Mouse (Mus musculus) layer of hippocampus, postnatal 25 days (tissue): ENCODE data around the gene Eme2. TPM values are rescaled to one million over a fixed set of nuclear protein-coding genes. Genes with fewer than 3 reads are reported as not detected.

Experiments
- DNase-seq, 2 experiments: peaks; one replicate each; pipeline ENCODE4 v3.0.0; 2022; ENCODE audit warnings: mixed read lengths in 2 of 2, low spot score in 1 of 2; ENCODE audit errors: extremely low spot score in 1 of 2
- total RNA-seq, 2 experiments: library from RNA; stranded (reverse); gene quantifications; 2 replicates each; pipeline ENCODE4 v1.2.3; 2021

The Eme2 gene
- total RNA-seq, 2 experiments from 2014 or later, result 54.0 to 69.1 TPM

DNA sequence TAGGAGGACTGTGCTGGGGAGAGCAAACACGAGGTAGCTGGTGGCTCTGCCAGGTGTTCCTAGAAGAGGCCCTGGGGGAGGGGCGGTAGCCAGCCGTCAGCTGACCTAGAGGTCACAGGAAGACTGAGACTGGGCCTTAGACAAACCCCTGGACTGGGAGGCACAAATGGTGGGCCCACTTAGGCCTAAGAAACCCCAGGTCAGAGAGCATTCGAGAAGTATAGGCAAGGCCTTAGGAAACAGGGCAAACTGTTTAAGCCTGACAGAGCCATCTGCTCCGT lies 16.8 kb downstream of the Eme2 start:
- DNase-seq, result no peak

DNA sequence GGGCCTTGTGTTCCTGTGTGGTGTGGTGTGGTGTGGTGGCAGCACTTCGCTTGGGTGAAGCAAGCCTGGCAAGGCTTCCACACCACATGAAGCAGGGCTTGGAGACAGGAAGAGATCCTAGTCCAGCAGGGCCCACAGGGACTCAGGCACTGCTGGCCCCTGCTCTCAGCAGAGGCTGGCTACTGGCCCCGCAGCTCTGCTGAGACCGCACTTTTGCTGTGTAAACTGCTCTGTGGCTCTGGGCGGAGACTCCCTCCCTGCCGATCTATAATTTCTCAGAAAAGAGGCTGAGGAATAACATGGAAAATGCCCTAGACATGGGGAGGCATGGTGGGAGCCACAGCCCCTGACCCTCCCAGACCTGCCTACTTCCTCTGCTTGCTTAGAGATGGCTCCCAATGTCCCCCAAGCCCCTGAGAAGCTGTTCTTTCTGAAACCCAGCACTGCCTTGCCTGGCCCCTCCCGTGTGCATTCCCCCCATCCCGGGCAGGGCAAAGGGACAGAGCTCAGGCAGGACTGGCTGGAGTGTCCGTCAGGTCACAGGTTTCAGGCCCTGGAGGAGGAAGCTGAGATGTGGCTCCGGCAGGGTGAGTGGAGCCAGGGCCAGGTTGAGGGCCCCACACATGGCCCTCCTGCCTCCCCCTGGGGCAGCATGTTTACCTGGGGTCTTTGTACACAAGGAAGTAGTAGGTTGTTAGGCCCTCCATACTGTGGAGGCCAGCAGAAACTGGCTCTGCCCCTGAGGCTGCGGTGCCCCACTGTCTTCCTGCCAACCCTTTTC lies 17.4 kb downstream of the Eme2 start:
- no peak for DNase-seq

DNA sequence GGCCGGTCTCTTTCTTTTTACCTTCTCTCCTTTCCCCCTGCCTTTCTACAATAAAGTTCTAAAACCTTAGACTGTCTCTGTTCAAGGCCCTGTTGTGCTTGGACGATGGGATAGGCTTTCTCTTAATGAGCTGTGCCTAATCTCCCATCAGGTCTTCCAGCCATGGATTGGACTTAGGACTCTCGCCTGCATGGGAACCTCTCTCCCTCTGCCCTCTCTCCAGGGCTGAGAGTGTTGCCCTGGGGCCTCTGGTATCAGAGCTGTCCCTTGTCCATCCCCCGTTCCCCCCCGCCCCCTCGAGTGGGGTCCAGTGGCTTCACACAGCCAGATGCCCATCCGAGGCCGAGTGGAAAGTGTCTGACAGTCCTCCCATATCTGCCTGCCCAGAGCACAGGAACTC lies 19.9 kb downstream of the Eme2 start:
- DNase-seq, result no peak

DNA sequence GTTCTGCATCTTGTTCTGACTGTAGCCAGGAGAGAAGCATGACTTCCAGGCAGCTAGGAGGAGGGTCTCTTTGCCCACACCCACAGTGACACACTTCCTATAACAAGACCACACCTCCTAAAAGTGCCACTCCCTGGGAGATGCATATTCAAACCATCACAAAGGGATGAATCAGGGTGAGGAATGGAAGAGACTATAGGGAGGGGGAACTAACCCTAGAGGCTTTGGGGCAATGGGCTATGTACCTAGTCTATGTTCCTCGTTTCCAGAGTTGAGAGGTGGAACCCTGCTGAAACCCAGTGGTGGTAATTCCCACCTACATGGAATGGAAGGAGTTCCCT lies 20.5 kb downstream of the Eme2 start:
- DNase-seq, result no peak

DNA sequence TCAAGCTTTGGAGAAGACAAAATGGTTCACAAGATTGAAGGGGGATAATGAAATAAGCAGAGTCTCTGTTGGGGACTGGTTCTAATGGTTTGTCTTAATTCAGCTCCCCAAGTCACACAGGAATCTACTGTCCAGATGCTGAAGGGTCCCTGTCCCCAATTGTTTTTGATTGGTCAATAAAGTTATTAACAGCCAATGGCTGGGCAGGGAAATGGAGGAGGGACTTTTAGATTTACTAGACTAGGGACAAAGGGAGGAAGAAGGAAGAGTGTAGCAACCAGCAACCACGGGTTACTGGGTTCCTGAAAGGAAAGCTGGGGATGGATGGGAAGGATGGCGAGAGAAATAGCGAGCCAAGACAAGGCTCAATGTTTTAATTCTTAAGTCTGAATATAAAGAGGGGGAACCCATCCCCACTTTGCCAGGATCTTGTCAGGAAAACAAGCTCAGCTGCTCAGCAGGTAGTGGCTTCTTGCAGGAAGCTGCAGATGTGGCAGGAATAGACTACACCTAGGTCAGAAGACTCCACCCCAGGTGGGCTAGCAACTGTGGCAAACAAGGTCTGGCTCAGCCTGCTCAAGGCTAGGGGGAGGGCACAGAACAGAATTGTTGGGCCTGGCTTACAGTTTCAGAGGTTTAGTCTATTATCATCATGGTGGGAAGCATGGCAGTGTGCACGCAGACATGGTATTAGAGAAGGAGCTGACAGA lies 21.0 kb downstream of the Eme2 start:
- DNase-seq, result no peak

DNA sequence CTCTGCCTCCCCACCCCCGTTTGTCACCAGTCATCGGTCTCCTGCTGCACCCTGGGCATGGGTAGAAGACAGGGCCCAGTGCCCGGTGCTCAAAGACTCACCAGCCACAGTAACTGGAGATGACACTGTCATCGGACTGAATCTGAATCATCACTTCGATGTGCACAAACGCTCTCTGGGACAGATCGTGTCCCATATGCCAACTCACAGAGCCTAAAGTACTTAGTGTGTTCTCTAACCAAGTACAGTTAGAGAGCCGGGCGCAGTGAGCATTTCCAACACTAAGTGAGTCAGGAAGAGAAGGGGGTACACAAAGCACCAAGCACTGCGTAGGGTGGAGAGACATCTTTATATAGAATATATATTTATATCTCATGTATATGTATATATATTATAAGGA lies 27.0 kb downstream of the Eme2 start:
- no peak for DNase-seq

DNA sequence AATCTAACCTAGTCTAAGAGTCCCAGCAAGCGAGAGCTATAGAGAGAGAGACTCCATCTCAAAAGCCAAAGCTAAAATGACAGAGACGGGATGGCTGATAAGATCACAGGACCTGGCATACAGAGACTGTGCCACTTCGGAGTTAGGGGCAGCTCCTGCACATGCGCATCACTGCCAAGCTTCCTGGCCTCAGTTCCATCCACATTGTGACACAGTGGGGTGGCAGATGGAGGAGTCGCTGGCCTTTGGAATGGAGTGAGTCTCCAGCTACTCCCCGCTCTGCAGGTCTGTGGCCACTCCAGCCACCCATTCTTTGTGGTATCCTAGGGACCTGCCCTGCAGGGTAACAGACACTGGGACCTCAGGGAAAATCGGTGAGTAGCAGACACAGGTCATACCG lies 29.1 kb downstream of the Eme2 start, which contains the start of gene Igfals:
TSS of gene Igfals (plus strand) at position 222 of the 400 bp plus-strand sequence.
- DNase-seq, result no peak

DNA sequence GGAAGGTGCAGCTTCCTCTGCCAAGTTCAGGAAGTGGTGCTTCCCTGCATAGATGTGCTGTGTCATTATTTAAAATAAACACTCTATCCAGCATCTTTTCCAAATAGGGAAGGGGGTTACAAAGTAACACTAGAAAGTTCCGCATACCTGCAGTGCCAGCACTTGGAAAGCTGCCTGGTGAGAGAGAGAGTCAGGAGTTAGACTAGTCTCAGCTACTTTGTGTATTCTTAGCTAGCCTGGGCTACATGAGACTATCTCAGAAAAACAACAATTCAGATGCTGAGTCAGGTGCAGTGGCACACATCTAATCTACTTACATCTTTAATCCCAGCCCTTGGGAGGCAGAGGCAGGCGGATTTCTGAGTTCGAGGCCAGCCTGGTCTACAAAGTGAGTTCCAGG lies 33.1 kb downstream of the Eme2 start:
- no peak for DNase-seq

DNA sequence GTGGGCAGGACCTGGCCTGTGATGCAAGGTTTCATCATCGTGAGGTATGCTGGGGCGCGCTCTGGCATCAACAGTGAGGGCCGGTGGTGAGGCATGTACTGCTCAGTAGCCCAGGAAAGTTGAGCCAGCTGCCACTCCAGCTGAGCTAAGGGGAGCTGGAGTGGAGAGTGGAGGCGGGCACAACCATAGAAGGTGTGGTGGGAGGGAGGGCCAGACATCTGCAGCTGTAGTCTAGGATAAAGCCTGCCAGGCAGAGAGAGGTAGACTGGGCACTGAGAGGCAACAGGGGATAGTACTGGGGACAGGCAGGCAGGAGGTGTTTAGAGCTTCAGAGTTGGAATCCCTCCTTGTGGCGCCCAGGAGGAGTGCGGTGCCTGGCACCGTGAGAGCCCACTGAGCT lies 34.8 kb downstream of the Eme2 start:
- no peak for DNase-seq

DNA sequence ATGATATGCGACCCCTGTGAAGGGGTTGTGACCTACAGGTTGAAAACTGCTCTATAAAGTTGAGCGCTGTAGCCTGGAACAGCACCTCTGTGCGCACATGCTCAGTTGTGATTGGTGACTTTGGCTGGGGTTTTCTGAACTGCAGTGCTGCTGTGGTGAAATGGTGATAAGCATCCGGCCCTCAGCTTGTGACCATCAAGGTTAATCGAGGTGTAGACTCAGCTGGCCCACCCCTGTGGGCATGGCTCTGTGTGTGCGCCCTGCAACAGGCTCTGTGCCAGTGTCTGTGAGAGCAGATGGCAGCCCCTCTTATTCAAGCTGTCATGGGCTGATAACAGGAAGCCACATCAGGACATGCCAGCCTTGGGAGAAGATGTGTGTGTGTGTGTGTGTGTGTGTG lies 35.9 kb downstream of the Eme2 start:
- peak in 1 of 2 experiments; percentile 26 for DNase-seq

DNA sequence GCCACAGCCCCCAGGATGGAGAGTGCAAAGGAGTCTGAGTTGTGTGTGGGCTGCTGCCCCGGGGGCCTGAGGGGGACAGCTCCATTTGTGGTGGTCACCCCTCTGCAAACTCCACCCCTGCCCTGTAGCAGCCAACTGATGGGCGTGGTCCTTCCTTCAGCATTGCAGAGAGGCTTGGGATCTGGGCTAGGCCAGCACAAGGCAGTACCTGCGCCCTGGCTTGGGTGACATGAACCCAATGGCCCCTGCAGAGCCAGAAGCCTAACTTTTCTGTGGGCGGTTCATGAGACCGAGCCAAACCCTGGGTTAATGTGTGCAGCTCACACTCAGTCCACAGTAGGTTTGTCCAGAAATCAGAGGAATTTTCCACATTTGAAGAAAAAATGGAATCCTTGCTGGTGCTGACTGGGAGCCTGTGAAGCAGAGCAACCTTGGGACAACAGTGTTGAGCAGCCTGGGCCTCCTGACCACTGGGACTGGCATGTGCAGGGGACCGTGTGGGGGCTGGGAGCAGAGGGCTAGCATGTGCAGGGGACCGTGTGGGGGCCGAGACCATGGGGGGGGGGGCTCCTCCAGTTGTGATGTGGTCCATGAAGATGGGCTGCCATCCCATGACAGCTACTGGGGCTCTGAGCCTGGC lies 36.9 kb downstream of the Eme2 start:
- DNase-seq, result no peak

DNA sequence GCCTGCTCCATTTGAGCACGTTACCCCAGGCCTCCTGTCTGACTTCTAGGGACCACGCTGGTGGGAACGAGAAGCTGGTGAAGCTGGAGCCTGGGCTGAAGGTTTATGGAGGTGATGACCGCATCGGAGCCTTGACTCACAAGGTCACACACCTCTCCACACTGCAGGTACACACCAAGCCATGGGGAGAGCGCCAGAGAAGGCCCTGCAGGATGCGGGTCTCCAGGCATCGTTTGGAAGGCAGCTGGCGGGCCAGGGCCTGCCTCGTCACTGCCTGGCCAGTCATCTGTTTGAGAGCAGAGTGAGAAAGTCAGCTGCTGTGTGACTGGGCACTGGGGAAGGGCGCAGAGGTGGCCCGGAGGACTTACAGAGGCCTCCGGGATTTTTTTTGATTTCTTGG lies 38.3 kb downstream of the Eme2 start:
- DNase-seq, result no peak

DNA sequence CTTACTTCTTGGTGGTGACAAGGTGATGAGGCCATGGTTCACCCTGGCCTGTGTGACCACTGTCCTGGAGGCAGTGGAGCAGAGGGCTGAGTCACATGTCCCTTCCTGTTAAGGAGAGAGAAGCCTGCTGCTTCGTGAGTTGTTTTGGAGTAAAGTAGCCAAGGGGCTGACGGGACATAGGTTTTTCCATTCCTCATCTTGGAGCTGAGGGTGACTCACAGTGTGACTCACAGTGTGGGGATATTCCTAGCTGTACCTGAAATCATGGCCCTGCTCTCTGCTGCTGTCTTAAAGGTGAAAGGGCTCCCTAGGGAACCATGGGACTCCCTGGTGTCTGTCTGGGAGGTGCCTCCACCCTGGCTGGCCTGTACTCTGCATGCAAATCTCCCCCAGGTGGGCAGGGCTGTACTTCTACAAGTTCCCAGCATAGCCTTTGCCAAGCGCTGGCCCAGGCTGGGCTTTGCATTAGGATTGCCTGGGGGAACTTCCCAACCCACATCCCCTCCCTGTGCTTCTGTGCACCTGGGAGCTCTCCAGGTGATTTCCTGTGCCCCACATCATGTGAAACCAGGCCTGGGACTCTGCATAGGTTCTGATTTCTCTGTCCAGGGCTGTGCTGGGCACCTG lies 38.9 kb downstream of the Eme2 start:
- DNase-seq, result no peak

DNA sequence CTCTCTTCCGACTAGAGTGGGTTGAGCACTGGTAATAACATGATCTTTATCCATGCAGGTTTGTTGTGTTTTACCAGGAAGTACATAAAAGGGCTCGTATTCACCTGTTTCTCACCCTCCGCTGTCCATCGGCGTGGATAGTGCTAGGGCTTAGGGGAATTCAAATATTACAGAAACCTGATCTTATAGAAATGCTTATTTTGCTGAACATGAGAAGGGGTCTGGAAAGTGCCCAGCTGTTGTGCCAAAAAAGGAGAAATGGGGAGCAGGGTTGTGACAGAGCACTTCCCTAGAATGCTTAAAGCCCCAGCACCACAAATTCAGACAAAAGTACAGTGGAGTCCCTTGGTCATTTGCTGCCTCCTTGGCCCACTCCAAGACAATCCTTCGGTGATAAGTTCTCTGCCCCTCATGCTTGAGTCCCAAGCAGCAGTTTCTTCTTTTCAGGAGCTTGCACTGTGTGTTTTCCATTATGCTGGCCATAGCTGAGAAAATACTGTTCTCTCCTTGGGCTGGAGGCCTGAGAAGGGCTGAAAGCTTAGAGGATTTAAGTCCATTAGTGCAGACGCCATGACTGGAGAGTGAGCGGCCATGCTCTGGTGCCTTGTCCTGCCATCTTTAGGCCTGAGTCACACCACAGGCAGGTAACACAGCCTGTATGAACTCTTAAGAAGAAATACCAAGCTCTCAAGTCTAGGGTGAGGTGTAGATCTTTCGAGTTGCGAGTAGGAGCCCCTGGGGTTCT lies 43.3 kb downstream of the Eme2 start:
- DNase-seq, result no peak

DNA sequence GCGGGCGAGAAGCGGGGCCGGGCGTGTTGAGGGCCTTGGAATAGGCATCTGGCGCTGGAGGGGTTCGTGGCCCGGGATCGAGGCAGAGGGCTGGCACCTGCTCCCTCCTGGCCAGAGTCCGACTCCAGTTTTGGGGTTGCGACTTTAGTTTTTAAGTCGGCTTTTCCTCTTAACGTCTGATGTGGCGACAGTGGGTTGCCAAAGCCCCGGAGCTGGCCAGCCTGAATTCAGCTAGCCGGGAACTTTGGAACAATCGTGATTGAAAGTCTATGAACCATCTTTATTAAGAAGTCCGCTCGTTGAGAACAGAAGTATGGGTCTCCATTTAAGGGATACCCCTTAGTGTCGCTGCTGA lies 44.1 kb downstream of the Eme2 start:
- DNase-seq, result no peak

DNA sequence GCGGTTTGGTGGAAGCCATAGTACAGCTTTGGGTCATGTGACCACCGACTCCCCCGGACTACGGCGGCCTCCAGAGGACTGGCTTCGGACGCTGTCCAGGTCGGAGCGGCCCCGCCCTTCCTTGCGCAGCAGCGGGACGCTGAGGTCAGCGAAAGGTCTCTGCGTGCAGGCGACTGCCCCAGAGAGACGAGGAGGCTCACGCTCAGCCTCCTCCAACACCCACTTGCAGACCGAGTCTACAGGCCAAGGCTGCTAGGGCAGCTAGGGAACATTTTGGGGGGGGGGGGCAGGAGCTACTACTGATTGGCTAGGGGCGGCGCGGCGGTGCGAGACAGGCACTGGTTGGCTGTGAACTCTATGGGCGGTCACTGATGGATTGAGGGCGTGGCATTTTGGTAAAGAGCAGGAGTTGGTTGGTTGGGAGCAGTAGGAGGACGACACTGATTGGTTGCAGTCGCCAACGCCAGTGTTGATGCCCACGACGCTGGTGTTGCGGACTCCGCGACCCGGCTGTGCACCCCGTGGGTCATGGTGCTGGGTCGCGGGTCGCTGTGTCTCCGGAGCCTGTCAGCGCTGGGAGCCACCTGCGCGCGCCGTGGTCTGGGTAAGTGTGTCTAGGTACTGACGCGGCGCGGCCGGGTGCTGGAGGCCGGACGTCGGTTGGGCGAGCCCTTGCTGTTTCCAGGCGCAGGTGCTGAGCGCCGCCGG lies 44.7 kb downstream of the Eme2 start, which contains the start of gene Fahd1:
TSS of gene Fahd1 (minus strand) at position 300 of the 708 bp plus-strand sequence.
- DNase-seq, result peak; percentile 75 to 96

DNA sequence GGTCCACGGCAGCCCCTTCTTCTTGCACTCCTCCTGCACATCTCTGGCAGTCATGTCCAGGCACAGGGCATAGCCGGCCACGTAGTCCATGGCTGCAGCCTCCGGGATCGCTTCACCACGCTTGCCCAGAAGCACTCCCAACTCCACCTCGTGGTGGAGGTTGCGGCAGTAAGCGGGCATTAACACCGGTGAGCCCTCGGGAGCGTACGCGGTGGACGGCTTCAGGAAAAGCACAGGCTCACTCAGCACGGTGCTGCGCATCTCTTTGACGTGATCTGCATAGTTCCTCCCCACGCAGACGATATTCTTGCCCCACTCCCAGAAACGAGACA lies 45.2 kb downstream of the Eme2 start:
- no peak for DNase-seq

DNA sequence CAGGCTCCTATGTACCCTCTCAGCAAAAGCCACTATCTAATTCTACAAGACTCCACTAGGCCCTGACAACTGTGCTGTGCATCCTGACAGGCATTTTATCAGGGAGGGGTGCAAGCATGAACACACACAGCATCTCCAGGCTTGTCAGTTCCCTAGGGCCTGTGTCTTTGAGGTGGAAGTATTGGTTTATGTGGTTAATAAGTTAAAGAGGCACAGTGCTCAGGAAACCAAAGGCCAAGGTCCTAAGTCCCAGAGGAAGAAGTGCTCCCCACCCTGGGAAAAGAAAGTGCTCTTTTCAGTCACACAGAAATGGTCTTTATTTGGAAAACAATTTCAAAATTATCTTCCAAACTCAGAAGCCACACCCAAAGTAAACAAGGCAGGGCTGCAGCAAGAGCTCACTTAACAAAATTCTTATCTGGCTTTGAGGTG lies 46.3 kb downstream of the Eme2 start:
- DNase-seq, result no peak

DNA sequence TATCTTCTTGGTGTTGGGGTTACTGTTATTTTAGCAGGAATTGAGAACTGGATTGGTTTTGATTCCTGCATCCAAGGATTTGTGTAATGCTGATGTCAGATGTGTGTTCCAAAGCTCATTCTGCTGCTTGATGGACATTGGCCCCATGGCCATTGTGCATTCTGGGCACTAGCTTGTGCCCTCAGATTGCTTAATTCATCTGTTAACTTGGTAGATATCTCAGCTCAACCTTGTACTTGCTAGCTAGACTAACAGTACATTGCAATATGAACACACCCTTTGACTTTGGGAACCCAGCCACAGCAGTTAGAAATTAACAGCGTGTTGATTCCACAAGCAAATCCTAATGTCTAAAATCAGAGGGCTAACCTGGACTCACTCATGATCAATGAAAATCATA lies 47.5 kb downstream of the Eme2 start:
- DNase-seq, result no peak

DNA sequence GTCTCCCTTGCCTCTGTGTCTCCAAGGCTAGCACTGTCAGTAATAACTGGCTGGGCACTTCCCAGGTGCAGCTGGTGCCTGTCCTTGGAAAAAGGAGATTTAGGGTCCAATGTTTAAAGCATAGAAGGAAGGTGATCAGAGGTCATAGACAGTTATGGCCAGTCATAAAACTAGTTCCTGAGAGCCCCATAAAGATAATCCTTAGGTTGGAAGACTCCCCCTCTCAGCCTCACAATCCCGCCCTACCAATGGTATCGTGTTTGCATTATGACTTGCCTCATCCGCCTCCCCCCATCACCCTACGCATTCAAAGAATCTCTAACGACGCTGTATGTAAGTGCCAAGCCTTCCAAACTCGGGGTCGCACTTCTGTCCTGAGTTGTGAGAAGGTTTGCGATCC lies 50.4 kb downstream of the Eme2 start:
- no peak for DNase-seq
